Mouse (Mus musculus): Measurements from ENCODE around the gene Gm47959. TPM values are rescaled to one million over a fixed set of nuclear protein-coding genes. Genes with fewer than 3 reads are reported as not detected.

Gene Gm47959
- total RNA-seq, 2 experiments from 2014 or later: not detected

GRCm38 (mm10) chr1:83032508-83032907 lies 32.2 kb downstream of the Gm47959 start:
- no peak for DNase-seq

DNA sequence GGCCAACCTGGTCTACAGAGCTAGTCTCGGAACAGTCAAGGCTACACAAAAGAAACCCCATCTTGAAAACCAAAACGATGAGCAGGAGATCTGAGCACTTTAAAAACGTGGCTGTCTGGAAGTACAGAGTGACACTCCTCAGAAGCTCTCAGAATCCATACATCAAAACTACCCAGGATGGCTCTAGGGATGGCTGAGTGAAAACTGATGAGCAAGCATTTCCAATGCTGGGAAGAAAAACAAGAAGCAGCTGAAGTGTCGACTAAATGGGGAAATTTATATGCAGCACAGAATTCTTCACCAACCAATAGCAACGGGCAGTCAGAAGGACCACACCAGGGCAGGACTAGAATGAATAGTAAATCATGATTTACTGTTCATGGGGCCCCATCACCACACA lies 34.2 kb downstream of the Gm47959 start:
- no peak for DNase-seq

- DNase-seq: no peak
Observed at GRCm38 (mm10) chr1:83036892-83037667, 36.7 kb downstream of the Gm47959 start.

DNA sequence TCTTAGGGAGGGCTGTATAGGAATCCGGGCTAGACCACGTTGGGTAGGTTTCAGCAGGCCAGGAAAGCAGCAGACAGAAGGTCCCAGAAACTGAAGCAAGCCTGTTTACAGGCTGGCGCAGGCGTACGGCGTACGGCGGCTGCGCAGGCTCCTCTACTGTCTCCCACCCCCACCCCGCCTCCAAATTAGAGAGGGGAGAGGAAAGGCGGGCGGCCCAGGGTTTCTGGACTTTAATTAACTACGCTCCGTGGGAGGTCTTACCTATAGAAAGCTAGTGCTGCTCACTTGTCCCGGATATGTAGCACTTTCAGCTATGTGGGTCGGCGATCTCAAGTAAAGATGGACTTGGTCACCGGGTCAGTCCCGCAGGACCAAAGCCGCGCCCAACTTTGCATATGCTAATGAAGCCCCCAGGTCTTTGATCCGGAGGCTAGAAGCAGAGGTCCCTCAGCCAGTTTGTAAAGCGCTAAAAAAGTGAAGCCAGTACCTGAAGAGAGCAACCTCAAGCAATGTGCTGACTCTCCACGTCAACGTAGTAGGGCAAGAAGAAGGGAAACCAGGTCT lies 37.8 kb downstream of the Gm47959 start, which contains the start of gene Slc19a3:
Gene Slc19a3, minus strand, starts transcription at position 340 of the 564 bp plus-strand sequence.
- DNase-seq: peak; percentile 32 to 54

DNA sequence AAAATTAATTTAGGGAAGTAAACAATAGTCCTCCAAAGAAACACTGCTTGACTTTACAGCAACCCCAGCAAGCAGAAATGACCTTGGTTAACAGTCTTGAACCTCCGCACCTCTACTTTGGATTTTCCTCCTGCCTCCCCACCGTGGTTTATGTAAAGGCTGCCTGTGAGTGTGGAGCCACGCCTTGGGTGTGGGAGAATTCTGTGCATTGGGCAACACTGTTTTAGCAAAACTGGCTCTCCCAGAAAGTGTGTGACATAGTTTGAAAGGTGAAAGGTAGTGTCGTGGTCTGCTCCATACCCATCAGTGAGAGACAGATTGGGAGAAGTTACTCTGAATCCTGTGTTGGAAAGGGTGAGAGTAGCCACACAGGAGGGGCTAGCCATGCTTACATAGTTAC lies 38.7 kb downstream of the Gm47959 start:
- no peak for DNase-seq

- DNase-seq: no peak
Observed at GRCm38 (mm10) chr1:83042380-83042779, 42.0 kb downstream of the Gm47959 start, which contains the start of gene Krtap28-10. Krtap28-10 (minus strand) TSS chr1:83042480.

DNA sequence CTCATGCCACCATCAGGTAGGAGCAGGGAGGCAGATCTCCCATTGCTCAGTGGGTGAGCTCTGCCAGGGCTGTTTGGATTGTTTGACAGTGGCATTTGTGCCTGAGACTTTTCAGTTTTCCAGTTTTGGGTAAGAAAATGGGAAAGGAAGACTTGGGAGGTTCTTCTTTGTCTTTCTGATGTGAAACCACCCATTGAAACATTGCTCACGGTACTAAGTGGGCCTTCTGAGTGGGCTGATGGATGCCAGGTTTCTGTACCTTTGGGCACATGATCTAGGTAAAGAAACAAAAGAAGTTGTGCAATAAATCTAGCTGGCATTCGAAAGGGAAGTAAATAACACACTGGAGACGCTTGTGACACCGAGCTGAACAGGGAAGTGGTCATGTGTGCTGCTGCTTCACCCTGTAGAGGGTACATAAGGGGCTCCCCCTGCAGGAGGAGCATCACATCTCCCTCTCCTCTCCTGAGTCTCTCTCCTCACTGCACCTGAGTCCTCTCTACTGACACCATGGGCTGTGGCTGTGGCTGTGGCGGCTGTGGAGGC lies 44.6 kb downstream of the Gm47959 start, which contains the start of gene Gm47969:
Gene Gm47969, plus strand, starts transcription at position 51 of the 546 bp plus-strand sequence.
- DNase-seq: no peak

Other genes starting within 250 kb of the Gm47959 start
- not detected for gene Tm4sf20, start 232.1 kb upstream of the Gm47959 start, total RNA-seq (2021)
- gene Gm47791, start 229.3 kb upstream of the Gm47959 start, total RNA-seq (2021): not detected
- gene Agfg1, start 161.1 kb upstream of the Gm47959 start, total RNA-seq (2021): 10 to 100 TPM; 52.5 to 60.5 TPM
- under 1 TPM in 1 of 2 experiments, not detected in 1; 0.36 TPM for gene A030005L19Rik, start 87.2 kb upstream of the Gm47959 start, total RNA-seq (2021)
- gene A030014E15Rik, start 75.6 kb upstream of the Gm47959 start, total RNA-seq (2021): not detected
- not detected for gene Gm6217, start 69.1 kb upstream of the Gm47959 start, total RNA-seq (2021)
- not detected for gene A030003K21Rik, start 57.2 kb upstream of the Gm47959 start, total RNA-seq (2021)
- gene Gm7544, start 44.5 kb upstream of the Gm47959 start, total RNA-seq (2021): not detected
- gene Gm47955, start 40.3 kb upstream of the Gm47959 start, total RNA-seq (2021): not detected
- gene Slc19a3, start 37.9 kb downstream of the Gm47959 start, total RNA-seq (2021): under 1 TPM in 1 of 2 experiments, not detected in 1; 0.33 TPM
- gene Krtap28-10, start 41.9 kb downstream of the Gm47959 start, total RNA-seq (2021): not detected
- gene Gm47969, start 44.4 kb downstream of the Gm47959 start, total RNA-seq (2021): not detected
- not detected for gene A030005K14Rik, start 58.8 kb downstream of the Gm47959 start, total RNA-seq (2021)
- not detected for gene Krtap28-13, start 60.4 kb downstream of the Gm47959 start, total RNA-seq (2021)
- not detected for gene Ccl20, start 116.2 kb downstream of the Gm47959 start, total RNA-seq (2021)
- gene Daw1, start 159.2 kb downstream of the Gm47959 start, total RNA-seq (2021): not detected

All from adrenal gland, postnatal 36 days (tissue).